Mouse (Mus musculus) frontal cortex, postnatal 10 days (tissue): ENCODE results near the gene Dvl2.

ENCODE experiments used
- DNase-seq, 2 experiments: peaks; one replicate each; pipeline ENCODE4 v3.0.0; 2022; ENCODE audit warnings: low spot score in 2 of 2, mixed read lengths in 1 of 2

The Dvl2 gene

DNA sequence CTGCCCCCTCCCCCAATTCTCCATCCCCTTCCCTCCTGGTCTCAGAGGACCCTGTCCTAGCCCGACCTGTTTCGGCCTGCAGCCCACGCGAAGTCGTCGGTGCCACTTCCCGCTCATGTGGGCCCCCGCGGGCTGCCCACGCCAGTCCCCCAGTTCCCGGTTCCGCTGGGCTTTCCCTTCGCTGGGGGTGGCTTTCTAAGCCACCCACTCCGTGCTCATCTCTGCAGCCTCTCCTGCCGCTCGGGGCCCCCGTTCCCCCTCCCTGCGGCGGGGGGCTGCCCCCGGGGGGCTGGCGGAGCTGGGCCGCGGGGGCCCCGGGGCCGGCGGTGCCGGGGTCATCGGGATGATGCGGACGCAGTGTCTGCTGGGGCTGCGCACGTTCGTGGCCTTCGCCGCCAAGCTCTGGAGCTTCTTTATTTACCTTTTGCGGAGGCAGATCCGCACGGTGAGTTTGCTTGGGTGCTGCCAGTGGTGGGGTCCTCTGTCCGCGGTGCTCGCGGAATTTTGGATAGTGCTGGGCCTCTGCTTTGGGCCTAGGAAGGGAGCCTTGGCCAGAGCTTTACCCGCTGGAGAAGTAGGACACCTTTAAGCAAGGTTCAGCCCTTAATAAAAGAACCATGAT is 19.1 kb upstream of the Dvl2 start, which contains the start of gene Ctdnep1:
TSS of gene Ctdnep1 (plus strand) at position 16 of the 622 bp plus-strand sequence.
- DNase-seq, result no peak

DNA sequence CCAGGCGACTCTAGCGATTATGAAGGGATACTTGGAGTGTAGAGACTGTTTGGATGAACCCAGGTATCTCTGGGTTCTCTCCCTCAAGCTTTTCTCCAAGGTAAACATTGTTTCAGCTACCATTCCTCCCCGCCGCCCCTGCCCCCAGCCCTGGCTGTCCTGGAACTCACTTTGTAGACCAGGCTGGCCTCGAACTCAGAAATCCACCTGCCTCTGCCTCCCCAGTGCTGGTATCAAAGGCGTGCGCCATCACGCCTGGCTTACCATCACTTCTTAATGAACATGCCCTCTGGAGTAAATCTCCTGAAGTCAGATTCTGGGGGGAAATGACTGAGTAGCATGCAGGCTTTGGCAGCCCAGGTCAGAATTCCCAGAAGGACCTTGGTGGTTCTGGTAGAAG is 18.2 kb upstream of the Dvl2 start, which contains the start of gene Elp5:
TSS of gene Elp5 (minus strand) at position 293 of the 400 bp plus-strand sequence.
- no peak for DNase-seq

DNA sequence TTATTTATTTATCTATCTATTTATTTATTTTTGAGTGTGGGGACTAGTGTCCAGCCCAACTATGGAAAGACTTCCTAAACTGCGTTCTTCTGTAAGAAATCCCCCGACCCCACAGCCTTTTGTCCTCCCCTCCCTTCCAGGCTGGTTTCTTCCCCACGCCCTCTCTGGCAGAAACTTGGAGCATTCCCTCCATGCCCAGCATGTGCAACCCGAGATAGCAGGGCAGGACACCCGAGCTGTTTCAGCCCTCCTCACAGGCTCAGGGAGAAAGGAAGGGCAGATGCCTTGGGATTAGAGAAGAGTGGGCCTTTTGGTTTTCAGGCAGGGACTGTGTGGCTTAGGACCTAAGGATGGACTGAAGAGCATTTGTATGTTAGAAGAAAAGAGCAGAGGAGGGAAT is 17.5 kb upstream of the Dvl2 start:
- DNase-seq, result no peak

DNA sequence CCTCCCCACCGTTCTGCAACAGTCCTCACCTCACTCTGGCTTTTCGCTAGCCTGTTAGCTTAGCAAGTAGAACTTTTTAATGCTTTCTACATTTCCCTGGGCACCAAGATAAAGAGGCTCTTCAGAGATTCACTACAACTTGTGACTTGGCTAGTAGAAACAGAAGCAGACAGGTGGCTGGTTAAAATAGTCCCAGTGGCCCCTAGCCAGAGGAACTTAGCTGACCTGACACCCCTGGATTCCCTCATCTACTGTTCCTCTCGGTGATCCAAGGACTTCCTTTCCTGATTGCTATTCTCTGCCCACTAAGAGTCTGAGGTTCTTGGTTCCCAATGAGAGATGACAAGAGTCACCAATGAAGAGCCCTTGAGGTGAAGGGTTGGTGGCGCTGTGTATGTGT is 17.0 kb upstream of the Dvl2 start:
- no peak for DNase-seq

DNA sequence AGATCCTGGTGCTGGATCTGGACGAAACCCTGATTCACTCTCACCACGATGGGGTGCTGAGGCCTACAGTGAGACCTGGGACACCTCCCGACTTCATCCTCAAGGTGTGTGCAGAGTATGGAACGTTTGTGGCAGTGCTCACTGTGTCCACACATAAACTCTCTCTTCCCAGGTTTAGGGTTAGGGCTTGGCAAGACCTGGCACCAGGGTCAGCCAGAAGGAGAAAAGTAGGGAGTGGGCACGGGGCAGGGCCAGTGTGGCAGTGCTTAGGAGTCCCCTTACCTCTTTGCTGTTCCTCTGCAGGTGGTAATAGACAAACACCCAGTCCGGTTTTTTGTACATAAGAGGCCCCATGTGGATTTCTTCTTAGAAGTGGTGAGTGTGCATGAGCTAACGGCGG is 16.0 kb upstream of the Dvl2 start:
- DNase-seq, result no peak

DNA sequence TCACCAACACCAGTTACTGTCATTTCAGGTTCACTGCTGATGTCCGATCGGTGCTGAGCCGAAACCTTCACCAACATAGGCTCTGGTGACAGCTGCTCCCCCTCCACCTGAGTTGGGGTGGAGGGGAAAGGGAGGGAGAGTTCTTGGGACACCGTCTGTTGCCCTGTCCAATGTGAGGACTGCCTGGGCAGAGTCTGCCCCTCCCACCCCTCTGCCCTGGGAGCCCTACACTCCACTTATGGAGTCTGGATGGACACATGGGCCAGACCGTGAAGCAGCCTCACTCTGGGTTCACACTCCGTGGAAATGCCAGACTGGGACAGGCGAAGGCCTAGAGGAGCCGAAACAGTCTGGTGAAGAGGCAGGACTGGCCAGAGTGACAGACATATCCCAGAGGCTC is 10.4 kb upstream of the Dvl2 start:
- DNase-seq, result no peak

DNA sequence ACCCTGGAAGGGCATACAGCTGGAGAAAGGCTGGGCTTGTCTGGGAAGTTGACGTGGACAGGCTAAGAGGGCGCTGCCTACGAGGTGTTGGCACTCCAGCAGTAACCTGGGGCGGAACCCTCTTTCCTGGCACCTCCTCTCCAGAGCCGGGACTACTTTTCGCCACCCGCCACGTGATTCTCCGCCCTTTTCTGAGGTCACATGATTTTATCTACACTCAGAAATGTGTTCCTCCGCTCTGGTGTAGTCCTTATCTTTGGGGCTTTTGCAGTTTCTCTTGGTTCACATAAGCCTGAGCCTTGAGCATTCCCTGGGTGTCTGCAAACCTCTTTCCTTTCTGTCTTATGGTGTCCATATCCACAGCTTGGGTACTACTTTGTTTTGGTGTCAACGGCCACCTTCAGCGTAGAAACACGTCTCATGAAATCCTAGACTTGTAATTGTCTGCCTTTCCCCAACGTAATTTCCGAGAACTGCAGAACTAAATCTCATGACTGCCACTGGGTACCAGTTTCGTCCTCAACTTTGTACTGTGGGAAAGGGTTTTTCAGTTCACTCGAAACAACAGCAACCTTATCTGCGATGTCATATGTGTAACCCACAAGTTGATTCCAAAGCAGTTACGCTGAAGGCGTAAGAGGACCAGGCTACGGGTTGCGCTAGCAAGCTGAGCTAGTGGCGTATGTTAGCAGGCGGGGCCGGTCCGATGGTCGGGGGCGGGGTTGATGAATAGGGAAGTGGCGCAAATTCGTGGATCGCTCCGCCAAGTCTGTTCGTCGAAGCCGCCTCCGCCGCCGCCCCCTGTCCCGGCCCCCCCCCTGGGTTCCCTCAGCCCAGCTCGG is 9.3 kb upstream of the Dvl2 start, which contains the start of gene Gabarap:
TSS of gene Gabarap (plus strand) at position 294 of the 842 bp plus-strand sequence.
- peak; percentile 92 to 94 for DNase-seq

DNA sequence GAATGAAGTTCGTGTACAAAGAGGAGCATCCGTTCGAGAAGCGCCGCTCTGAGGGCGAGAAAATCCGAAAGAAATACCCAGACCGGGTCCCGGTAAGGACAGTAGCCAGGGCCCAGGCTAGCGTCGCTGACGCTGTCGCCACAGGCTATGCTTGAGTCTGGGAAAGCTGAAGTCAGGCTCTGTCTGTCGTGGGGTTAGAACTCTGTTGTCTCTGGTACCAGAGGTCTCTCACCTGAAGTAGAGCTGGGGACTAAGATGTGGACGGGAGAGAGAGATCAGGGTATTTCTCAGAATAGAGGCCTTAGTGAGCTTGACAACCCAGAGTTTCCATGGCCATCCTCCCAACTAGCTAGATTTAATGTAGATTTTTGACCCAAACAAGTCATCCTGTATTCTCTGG is 8.7 kb upstream of the Dvl2 start:
- DNase-seq, result no peak

DNA sequence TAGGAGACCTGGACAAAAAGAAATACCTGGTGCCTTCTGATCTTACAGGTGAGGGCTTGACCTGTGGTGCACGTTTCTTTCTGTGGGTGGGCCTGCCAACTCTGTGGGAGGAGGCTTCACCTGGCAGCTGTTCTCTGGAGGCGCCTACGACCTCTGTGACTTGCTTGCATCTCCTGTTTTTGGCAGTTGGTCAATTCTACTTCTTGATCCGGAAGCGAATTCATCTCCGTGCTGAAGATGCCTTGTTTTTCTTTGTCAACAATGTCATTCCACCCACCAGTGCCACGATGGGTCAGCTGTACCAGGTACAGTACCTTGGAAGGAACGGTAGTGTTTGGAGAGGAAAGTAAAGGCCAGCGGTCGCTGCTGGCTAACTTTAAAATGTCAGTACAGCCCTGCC is 8.0 kb upstream of the Dvl2 start:
- DNase-seq, result no peak

DNA sequence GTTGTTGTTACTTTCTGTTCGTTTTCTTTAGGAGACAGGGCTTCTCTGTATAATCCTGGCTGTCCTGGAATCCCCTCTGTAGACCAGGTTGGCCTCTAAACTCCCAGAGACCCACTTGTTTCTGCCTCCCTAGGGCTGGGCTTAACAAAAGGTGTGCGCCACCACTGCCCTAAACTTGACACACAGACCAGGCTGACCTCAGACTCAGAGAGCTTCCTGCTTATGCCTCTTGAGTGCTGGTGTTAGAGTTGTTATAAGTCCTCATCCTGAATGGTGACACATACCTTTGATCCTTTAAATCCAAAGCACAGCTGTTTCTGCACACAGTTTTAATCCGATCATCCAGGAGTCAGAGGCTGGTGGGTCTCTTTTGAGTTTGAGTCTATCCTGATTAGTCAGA is 7.5 kb upstream of the Dvl2 start:
- DNase-seq, result no peak

DNA sequence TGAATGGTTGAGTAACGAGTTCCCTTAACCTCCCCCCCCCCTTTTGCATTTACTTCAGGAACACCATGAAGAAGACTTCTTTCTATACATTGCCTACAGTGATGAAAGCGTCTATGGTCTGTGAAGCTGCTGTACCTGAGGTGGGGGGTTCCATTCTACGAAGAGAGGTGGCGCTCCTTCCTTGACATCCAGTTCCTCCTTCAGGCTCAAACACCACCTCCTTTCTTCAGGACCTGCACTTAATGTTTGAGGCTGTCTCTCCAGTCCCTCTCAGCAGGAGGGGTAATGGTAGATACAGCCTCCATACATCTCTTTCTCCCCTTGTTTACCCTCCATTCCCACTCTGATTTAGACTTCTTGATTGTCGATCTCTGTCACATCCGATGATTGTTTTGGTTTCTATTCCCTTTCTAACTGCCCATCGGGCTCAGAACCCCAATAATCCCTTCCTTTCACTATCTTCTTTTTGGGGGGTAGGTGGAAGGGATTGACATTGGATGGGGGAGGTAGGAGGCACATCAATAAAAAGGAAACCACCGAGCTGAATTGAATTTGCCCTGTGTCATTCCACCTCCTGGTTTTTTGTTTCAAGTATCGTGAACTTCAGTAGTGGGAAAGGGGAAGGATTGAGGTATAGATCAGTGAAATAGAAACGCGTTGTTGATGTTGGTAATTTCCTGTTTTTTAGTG is 5.8 kb upstream of the Dvl2 start:
- no peak for DNase-seq

DNA sequence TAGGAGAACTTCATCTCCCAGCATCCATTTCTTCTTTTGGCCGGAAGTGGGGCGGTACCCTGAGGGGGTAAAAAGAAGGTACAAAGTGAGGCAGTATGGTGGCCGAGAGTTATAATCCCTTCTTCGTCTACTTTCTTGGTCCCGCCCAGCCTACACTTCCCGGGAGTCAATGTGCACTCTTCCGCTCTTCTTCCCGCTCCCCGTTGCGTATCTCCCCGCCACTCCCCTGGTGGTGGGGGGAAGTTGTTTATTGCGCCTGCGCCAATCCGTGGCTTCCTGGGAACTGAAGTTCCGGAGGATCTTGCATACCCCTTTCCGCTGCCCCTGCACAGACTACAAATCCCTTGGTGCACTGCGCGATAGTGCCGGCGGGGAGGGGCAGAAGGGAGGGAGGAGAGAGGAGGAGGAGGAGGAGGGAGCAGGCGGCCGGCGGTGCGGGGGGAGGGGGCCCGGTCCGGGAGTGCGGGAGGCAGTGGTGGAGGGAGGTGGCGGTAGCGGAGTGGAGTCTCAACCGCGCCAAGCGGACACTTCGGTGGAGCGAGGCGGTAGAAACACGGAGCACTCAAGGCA is 4.9 kb upstream of the Dvl2 start, which contains the start of gene Phf23:
TSS of gene Phf23 (plus strand) at position 387 of the 570 bp plus-strand sequence.
- peak; percentile 96 to 99 for DNase-seq

DNA sequence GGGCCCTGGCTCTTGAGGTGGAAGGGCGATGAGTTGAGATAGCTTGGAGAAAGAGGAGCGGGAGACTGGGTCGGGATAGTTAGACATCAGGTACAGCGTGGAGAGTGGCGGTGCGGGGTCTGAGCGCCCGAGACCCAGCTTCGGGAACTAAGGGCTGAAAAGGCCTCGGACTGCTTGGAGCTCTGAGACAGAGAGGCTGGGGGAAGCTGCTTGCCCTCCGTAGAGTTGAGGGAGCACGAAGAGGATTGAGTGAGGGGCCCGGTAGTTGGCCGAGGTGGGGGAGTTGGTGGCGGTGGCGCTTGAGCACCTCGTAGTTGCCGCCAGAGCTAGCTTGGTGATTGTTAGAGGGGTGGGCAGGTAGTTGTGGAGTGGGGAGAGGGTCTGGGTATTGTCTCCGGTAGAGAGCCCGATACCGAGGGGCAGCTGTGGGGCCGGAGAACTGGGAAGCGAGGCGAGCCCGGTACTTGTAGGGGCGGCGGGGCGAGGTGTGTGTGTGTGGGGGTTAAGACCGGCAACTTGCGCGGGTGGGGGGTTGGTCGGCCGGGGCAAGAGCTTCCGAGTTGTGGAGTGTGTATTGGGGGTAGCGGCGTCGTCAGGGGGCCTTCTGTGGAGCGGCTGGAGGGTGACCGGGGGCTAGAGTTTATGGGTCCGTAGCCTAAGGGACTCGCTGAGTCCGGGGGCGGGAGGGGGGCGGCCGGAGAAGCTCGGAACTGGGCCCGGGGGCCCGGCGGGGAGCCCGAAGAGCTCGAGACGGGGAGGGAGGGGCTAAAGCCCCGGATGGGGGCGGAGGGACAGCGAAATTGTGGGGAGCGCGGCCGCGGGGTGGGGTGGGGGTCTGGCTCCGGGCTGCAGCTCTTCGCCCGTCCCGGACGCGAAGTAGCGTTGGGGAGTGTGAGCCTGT is 4.0 kb upstream of the Dvl2 start:
- DNase-seq, result peak in 1 of 2 experiments; percentile 45

DNA sequence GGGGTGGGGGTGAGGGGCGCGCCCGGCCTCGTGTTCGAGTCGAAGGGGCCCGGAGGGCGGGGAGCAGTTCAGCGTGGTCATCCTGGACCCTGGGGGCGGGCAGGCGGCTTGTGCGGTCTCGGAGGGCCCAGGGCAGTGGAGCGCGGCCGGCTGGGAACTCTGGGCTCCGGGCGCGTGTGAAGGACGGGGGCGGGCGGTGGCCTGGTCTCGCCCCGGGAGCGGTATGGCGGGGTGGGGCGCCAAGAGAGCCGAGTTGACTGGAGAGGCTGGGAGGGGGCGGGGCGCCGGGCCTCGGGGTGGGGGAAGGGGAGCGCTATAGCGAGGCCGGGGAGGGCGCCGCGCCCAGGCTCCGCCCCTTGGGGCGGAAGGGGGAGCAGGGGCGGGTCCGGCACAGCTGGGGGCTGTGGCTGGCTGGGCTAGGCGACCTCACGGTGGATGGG is 3.3 kb upstream of the Dvl2 start:
- peak; percentile 73 to 76 for DNase-seq

DNA sequence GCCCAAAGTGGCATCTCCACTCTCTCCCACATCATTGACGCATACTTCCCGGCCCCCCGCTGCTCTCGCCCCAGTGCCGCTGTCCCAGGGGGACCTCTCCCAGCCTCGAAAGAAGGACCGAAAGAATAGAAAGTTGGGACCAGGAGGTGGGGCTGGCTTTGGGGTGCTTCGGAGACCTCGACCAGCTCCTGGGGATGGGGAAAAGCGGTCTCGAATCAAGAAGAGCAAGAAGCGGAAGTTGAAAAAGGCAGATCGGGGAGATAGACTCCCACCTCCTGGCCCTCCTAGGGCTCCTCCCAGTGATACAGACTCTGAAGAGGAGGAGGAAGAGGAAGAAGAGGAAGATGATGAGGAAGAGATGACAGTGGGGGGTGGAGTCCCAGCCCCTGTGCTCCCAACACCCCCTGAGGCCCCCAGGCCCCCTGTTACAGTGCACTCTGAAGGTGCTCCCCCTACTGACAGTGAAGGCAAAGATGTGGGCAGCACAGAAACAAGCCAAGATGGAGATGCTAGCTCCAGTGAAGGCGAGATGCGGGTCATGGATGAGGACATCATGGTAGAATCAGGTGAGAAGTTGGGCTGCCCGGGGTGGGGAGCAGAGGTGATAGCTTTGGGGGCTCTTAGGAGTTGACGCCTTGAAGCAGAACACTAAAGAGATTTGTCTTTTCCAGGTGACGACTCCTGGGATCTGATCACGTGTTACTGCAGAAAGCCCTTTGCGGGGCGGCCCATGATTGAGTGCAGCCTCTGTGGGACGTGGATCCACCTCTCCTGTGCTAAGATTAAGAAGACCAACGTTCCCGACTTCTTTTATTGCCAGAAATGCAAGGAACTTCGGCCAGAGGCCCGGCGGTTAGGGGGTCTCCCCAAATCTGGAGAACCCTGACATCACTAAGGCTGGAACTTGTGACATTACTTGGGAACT is 1.6 kb upstream of the Dvl2 start:
- no peak for DNase-seq

DNA sequence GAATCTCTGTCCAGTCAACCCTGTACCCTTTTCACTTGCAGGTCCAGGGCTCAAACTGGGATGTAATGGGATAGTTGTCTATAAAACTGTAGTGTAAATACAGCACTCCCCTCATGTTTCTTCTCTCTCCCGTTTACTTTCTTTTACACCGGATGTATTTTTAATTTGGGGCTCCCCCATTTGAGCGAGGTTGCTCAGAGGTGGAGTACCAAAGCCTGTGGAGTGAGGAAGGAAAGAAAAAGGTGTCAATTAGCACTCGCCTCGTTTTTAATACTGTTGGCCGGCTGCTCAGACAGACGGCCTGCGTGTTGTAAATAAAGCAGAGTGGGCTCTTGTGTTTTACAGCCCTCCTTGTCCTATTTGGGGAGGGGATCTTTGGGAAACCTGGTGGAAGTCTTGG is 729 bp upstream of the Dvl2 start:
- peak in 1 of 2 experiments; percentile 6 for DNase-seq

DNA sequence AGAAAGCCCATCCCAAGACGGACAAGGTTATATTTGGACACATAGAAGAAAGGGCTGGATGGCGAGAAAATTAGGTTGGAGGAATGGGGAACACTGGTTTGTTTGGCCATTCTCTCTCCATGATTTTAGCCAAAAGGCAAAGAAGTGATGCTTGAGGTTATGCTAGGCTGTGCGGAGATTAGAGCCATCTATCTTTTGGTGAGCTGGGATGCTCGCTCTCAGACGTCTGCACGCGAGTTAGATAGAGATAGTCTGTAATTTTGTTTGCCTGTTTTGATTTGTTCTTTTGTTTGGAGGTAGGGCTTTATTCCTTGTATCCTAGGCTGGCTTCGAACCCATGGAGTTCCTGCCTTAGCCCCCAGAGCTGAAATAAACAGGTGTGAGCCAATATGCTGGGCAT is 764 bp downstream of the Dvl2 start:
- no peak for DNase-seq

DNA sequence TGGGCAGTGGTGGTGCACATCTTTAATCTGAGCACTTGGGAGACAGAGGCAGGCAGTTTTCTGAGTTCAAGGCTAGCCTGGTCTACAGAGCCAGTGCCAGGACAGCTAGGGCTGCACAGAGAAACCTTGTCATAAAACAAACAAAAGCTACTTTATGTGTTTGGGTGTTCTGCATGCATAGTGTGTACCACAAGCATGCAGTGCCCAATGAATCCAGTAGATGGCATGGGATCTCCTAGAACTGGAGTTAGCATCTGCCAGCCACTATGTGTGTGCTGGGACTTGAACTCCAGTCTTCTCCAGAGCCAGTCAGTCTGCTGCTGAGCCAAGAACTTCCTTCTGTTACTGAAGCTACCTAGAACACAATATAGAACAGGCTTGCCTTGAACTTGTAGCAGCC is 1.5 kb downstream of the Dvl2 start:
- no peak for DNase-seq

DNA sequence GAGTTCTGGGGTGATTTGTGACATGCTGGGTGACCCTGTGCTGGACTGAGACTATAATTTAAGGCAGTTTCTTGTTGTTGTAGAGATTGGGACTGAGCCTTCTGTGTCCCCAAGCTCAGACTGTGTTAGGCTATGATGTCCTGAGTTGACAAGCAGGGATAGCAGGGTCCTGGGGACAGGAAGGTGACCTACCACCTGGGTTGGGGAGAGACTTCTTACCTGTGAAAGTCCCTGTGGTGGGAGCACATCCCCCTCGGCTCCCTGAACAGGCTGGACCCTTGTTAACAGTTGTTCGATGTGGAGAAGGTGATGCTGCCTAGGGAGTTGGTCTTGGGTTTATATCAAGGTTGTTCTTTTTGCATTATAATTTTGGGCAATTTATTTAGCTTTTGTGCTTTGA is 2.1 kb downstream of the Dvl2 start:
- no peak for DNase-seq

DNA sequence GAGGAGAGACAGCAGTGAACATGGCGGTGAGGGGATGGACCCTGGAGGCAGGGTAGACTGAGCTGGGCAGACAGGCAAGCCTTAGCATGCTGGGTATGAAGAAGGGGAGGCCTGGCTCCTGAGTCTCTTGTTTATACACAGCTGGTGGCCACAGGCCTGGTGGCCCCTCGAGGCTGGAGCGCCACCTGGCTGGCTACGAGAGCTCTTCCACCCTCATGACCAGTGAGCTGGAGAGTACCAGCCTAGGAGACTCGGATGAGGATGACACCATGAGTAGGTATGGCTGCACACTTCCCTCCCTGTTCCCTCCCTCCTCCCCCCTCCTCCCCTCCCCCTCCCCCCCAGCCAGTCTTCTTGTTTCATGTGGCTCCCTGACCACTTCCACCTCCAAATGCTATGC is 5.1 kb downstream of the Dvl2 start:
- no peak for DNase-seq
